Mouse (Mus musculus): ENCODE measurements around the gene 4930467E23Rik. TPM values are rescaled to one million over a fixed set of nuclear protein-coding genes. Genes with fewer than 3 reads are reported as not detected.

4930467E23Rik gene
- not detected in 2 replicates for polyA plus RNA-seq (2012; rRNA removed)

DNA sequence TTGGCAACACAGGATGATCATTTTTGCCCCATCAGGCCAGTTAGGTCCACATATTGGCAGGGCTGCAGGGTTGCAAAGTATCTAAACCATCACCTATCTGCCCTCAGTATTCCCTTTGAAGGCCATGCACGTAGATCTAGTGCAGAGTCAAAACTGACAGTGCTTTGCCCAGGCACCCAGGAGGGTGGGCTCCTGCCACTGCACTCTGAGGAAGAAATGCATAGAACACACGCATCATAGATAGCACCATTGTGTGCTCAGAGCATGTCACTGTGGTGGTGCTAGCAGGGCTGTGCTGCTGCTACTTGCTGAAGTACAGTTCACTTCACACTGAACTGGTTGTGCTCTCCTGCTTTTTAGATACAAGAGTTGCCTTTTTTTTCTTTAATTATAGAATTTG, at the start of gene 4930467E23Rik:
Gene 4930467E23Rik, plus strand, starts transcription at position 301 of the 400 bp plus-strand sequence.

Other genes starting within 250 kb of the 4930467E23Rik start
- not detected in 2 replicates for gene Defb7, start 234.5 kb upstream of the 4930467E23Rik start, polyA plus RNA-seq (2012; rRNA removed)
- gene Gm31371, start 173.8 kb downstream of the 4930467E23Rik start, polyA plus RNA-seq (2012; rRNA removed): not detected in 2 replicates

All from central nervous system, embryonic 11.5 days (tissue).